Mouse (Mus musculus) kidney, postnatal 14 days (tissue): Measurements from ENCODE around the gene Itk.
"Not testable (repeated sequence)": the region's sequence is repeated elsewhere in the genome, so short reads cannot be mapped to it uniquely, and the experiment has no call there.

Experiments
- DNase-seq: peaks from one replicate; pipeline ENCODE4 v3.0.0; 2022; ENCODE audit warnings: mixed read lengths

Itk gene

DNA sequence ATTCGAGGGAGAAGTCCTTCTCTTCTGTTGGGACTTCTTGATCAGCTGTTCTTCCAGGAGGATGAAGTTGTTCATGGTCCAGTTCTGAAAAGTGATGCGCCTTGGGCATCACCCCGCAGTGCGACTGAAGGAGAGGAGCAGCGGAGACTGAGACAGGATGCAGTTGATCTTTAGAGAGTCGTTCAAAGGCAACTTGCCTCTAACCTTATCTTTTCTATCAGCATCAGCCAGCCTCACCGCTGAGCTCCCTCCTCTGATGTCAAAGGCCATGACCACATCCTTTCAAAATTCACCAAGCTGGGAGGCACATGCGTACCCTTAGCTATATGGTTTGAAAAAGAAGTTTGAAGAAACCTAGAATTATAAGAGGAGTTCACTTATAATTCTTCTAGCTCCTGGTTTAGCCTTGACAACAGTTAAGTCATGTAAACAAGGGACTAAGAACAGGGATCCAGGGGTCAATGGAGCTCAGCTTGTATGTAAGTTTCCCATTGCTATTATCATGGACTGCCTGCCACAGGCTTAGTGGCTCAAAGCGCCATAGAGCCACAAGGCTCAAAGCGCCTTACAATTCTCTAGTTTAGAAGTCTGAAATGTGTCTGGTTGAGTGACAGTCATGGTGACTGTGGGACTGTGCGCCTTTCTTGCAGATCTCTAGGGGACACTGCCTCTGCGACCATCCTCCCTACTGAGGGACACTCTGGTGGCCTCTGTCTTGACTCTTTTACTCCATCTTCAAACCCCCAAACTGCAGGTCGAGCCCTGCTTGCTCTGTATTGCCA lies at the start of gene Itk:
Gene Itk (minus strand): TSS at position 180 of the 782 bp plus-strand sequence.
- no peak for DNase-seq

DNA sequence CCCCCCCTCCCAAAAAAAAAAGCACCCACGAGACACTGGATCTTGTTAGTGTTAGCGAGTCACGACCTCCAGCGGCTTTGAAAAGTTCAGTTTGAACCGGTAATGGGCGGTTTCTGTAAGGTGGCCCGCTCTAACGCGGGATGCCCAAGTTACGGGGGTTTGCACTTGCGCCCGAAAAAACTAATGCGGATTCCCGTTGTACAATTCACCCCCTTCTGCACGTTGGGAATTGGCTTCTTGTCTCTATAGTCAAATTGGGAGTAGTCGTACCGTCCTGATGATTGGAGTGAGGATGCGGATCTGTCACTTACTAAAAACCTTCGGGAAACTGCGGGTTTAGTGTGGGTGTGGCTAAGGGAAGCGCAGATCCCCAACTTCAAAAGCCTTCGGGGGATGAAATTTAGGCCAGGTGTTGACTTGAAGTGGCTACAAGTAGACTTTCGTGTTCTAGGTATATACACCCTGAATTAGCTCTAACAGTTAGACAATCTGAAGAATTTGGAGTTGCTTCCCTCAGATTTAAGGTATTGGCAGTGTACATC lies 48.2 kb upstream of the Itk start:
- DNase-seq, result no peak

DNA sequence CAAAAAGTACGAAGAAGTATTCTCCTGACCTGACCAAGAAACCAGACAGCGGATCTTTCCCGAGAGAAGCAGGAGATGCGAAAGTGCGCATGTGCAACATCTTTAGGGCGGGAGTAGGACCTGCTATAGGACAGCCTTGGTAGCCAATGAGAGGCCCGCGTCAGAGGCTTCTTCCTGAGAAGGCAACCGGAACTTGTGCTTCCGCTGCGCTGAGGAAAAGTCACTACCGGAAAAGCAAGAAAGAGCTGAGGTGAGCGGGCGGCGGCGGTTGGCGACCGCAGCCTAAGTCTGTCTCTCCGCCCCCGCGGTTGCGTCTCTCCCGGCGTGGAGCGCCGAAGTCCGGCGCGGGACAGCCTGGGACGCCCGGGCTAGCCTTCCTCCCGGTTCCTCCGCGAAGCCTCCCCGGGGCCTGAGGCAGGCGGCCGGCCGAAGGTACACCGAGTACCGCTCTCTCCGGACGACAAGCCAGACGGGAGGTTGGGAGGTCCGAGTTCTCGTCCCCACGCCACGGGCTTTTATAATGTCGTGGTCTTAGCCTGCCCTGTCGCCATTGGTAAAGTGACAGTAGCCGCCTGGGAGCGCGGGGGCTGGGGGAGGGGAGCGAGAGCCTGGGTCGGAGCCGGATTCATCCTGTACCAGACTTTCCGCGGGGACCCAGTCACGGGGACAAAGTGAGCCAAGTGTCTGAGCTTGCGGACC lies 47.6 kb upstream of the Itk start, which contains the start of gene Med7:
Gene Med7 (plus strand): TSS at position 166 of the 699 bp plus-strand sequence.
- peak; percentile 97 for DNase-seq

DNA sequence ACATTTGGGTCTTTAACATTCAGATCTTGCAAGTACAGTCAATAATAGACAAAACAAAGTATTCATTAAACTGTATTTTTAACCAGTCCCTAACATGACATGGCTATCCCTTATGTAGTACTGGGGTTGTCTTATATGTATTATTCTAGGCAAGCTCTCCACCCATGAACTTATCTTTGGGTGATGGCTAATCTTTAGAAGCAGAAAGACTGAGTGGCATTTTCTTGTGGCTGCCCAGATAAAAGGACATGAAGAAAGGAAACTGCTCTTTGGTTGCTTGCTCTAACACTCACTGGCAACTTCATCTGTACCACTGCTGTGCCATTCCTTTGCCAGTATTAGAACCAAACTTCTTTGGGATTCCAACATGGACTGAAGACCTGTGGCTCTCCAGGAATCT lies 46.0 kb upstream of the Itk start:
- DNase-seq, result no peak

DNA sequence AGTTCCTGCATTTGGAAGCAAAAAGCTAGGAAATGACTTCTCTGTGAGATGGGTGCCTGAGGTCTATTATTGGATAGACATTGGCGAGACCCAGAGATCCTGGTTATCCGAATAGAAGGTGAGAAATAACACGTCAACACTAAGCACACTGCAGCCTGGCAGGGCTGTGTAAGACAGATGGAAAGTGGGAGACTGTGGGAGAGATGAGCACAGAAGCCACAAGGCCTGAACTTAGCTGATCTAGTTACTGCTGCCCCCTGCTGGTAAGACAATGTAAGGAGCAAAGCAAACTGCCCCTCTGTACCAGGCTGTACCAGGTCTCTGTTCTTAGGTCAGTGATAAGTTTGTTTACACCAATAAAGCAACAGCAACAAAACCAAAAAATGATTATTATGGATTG lies 41.8 kb upstream of the Itk start:
- peak; percentile 76 for DNase-seq

DNA sequence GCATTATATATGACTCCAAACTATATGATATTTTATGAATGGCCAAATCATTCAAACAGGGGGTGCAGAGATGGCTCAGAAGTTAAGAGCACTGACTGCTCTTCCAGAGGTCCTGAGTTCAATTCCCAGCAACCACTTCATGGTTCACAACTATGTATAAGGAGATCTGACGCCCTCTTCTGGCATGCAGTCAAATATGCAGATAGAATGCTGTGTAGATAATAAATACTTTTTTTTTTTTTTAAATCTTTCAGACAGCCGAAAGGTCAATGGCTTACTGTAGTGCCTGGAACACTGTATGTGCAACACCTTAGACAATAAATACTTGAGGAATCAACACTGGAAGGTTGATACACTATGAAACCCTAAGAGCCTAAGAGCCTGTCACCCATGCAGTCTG lies 40.8 kb upstream of the Itk start:
- no peak for DNase-seq

DNA sequence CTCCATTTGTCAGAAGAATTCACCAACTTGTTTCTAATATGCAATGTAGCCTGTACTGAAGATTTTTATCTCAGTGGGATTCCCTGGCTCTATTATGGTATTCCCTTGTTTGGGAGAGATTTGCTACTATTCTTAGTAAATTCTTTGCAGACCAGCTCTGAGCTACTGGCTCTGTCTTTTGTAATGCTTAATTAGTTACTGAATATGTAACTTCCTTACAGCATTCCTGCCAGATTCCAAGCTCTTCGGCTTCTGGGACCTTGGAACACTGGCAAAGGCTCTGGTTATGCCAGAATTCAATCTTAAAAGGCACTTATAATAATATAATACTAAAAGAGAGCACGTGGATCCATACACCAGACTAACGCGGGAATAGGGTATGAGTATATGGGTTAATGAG lies 38.8 kb upstream of the Itk start:
- DNase-seq, result not testable (repeated sequence)

DNA sequence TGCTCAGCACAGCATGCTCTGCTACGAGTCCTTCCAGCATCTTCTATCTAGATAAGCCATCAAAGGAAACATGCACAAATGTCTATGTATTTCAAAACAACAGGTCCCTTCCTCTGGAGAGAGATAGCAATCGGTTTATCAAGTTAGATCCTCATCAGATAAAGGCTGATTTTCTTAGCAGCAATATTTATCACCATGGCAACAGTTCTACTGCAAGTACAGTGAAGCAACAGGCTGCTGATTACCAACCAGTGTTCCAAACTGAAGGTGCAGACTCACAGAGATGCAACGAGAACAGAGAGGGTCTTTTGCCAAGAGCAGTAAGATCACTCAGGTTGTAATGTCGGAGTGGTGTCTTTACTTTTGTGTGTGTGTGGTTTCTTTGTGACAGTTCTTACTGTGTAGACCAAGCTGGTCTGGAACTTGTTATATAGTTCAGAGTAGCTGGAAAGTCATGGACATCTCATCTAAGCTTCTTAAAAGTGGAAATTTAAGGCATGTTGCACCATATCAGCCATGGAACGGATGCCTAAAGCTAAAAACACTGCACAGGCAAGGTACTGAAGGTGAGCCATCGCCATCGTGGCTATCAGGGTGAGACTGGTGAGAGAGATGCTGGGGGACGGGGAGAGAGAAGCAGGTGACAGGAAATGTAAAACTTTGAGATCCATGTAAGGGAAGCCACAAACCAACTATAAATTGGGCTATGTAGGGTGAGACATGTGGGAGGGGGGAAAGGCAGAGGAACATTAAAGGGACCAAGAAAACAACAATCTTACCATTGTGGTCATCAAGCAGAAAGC lies 32.0 kb upstream of the Itk start:
- DNase-seq, result no peak

DNA sequence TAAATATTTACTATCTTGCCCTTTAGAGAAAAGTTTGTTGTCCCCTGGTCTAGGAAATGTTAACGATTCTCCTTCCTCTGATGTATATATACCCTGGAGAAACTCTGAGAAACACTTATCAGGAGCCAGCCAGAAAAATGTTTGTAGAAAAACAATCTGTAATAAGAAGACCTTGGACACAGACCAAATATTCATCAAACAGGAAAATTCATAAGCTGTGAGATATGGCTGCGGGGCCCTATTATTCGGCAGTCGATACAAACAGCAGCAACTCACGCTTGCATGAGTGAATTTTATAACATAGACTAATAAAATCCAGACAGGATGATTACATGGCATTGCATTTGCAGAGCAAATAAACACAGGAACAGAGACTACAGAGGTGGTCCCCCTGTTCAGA lies 29.5 kb upstream of the Itk start:
- no peak for DNase-seq

DNA sequence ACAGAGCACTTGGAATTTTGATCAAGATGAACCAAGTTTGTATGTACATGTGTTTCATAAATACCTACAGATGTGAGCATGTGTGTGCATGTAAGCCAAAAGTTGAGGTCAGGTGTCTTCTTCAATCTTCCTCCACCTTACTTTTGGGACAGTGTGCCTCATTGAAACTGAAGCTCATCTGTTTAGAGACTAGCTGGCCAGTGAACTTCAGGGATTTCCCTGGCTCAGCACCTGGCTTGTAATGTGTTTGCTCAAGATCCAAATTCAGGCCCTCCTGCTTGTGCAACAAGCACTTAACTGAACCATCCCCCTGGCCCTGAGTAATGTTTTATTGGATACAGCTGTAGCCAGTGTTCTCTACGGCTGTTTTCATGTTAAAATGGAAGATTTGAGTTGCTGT lies 29.1 kb upstream of the Itk start:
- DNase-seq, result no peak

DNA sequence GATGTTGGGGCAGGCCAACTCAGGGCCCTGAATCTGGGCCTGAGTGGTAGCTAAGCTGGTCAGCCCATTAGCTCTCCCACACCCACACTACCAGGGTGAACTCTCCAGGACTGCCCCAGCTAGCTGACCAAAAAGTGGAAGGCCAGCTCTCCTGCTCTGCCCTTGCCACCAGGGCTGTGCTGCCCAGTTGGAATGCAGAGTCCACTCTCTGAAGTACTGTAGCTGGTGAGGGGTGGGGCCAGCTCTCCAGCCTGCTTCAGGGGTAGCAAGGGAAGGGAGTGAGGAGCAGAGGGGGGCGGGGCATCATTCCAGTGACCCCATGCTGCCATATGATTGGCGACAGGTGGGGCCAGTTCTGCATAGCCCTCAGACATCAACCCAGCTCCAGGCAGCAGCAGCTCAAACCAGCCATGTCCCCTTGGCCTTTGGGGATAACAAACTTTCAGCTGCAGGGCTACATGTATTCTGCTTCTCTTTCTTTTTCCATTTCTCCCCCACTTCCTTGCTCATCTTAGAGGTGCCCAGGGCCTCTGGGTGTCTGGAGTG lies 20.8 kb upstream of the Itk start:
- DNase-seq, result no peak

DNA sequence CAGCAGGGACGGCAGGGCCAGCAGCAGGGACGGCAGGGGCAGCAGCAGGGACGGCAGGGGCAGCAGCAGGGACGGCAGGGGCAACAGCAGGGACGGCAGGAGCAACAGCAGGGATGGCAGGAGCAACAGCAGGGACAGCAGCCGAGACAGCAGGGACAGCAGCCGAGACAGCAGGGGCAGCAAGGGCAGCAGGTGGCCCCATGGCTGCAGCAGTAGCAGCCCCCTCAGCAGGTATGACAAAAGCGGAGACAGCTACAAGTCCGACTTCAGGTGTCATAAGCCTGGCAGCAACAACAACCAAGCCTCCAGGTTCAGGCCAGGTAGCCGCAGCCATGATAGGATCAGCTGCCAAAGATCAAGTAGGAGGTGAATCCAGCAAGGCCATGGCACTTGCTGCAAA lies 17.4 kb upstream of the Itk start:
- DNase-seq, result no peak

DNA sequence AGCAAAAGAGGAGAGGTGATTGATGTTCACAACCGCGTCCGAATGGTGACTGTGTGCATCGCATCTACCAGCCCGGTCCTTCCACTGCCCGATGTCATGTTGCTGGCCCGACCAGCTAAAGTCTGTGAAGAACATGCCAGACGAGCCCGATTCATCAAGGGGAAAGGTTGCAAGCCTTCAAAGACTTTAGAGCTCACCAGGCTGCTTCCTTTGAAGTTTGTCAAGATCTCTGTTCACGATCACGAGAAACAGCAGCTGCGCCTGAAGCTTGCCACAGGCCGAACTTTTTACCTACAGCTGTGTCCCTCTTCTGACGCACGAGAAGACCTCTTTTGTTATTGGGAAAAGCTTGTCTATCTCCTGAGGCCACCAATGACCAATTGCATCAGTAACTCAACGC lies 15.7 kb upstream of the Itk start:
- no peak for DNase-seq

DNA sequence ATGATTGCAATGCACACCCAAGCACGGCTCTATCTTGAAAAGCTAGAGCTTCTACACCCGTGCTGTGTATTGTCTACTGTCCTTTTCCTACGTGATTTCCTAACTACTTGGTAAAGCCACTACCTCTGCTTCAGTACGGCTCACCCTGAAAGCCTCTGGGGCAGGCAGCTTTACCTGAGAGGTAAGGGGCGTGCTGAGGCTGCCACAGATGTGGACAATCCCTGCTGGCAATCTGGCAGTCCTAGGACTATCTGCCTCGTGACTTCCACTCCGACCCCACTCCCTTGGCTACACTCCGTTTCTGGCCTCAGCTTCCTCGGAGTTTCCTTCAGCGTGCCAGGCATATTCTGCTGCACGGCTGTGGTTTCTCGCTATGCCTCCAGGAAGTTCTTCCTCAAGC lies 12.2 kb upstream of the Itk start:
- no peak for DNase-seq

DNA sequence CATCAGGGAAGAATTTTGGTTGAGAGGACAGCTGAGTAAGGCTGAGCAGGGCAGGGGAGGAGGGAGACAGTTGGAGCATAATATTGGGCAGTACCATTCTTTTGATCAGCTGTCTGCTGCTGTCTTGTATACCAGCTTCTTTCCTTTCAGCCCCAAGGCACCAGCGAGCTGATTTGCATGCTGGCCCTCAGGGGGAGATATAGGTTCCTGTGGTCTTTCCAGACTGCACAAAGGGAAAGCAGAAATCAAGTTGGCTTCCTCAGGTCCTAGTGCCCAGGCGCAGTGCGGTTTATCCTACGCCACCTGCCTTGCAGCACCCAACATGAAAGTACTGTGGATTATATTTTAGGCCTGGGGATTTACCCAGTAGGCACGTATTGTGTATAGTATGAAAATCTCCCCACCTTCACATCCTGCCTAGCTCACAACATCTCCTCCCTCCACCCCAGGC lies 9.6 kb upstream of the Itk start:
- DNase-seq, result no peak

DNA sequence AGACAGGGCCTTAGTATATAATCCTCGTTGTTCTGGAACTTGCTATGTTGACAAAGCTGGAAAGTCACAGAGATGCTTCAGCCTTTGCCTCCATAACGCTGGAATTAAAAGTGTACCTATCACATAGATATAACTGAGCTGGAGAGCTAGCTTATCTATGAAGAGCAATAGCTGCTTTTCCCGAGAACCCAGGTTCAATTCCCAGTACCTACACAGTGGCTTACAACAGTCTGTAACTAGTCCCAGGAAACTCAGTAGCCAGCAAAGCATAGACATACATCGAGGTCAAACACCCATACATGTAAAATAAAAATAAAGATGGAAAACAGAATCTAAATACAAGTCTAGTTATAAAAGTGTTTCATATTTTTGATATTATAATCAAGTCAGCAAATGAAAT lies 9.2 kb upstream of the Itk start:
- no peak for DNase-seq

DNA sequence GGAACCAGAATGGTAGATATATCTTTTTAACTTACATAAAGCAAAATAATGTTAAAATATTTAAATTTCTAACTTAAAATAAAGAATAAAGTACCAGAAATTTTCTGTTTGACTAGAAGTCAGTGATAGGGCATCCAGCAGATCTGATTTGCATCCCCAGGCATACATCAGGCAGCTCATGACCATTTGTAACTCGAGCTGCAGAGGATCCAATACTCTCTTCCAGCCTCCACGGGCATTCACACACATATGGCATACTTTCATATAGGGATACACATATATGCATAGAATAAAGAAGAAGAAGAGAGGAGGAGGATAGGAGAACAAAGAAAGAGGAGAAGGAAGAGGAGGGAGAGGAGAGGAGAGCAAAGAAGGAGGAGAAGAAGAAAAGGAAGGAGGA lies 8.6 kb upstream of the Itk start:
- DNase-seq, result no peak

DNA sequence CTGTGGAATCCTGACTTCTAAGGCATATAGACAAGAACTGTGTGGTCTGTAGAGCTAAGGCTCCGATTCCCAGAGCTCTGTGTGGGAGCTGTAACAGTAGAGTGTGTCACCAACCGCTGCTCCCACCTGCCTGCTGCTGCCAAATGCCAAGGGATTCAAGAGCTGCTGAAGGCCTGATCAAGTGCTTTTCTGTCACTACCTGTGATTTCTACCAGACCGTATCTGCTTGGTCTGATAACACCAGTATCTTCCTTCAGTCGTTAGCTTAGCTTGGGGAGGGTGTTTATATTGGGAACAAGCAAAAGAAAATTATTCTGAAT lies 7.5 kb upstream of the Itk start:
- no peak for DNase-seq

DNA sequence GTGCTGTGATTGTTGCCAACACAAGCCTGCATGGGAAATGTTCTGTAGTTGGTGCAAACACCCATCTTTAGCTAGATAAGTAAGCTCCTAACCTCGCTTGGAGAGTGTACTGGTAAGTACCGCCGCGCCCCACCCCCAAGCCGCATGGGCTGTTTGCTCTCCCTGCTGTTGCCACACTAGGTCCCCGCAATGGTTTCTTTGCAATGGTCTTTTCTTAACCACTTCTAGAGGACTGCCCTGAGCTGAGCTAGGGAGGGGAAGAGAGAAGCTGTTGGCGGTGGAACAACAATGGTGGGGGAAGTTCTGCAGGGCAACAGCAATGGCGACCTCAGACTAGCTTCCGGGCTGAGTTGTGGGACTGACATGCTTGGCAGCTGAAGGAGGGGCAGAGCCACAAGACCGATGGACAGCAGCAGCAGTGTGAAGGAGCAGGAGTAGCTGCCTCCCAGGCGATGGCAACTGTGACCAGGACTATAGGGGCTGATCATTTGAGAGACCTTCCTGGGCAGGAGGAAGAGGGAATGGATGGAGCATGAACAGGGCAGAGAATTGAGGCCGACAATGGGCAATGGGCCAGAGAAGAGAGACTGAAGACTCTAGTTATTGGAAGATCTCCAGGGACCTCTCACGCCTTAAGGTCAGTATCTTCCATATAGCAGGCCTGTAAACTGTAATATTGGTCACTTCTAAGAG lies 7.0 kb upstream of the Itk start, which contains the start of gene Fam71b:
Gene Fam71b (plus strand): TSS at position 393 of the 693 bp plus-strand sequence.
- no peak for DNase-seq

DNA sequence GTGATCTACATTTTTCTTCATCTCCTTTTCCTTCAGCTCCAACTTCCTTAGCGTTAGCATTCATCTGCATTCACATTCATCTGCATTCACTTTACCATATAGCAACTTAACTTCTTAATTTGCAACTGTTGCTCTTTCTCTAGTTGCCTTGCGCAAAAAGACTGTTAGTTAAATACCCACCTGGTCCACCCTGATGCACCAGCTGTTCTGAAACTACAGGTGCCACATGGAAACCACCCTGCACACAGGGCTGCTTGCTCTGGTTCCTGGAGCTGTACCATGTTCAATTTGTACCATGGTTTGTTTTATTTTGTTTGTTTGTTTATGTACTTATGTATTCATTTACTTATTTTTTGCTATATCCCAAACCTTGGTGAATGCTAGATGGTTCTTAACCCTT lies 6.4 kb upstream of the Itk start:
- no peak for DNase-seq

DNA sequence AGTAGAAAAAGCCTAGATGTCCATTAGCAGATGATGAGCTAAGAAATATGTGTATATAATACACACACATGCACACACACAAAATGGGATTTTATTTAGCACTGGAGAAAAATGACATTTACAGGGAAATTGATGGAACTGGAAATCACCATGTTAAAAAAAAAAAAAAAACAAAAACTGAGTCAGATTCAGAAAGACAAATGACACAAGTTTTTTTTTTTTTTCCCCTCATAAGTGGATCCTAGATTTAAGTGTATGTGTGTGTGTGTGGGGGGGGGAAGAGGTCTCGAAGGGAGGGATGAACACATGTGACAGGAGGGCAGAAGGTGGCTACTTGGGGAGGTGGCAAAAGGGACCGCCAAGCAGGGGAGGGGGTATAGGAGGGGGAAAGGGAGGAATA lies 5.8 kb upstream of the Itk start:
- no peak for DNase-seq

DNA sequence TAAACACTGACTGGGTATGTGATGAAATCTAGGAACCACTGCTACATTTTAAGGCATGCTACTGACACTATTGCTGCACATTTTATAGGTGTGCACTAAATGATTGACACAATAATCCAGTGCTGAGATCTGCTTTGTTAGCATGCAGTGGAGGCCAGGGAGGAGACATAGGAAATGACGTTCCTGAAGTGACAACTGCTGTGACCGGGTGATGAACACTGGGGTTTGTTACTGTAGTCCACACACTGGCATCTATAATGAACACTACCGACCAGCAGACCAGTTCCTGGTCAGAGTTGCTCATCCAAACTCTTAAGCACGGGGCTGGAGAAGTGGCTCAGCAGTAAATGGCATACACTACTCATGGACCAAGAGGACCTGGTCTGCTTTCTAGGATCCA lies 4.1 kb upstream of the Itk start:
- no peak for DNase-seq

DNA sequence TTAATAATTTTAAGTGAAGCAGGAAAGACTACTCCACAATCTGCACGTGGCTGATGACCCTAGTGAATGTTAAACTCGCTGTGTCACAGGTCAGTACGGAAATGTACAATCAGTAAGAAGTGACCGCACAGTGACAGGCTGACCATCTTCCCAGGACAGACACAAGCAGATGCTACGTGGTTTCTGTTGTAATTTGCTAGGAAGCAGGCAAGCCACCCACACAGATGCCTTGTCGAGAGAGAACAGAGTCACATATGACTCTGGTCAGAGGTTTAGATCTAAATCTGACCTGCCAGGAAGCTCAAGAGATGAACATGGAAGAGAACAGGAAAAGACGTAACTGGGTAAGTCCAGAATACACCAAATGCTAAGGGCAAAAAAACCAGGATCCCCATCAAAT lies 3.6 kb upstream of the Itk start:
- DNase-seq, result no peak
